Mouse (Mus musculus): ENCODE data around the gene Frmpd4.

DNA sequence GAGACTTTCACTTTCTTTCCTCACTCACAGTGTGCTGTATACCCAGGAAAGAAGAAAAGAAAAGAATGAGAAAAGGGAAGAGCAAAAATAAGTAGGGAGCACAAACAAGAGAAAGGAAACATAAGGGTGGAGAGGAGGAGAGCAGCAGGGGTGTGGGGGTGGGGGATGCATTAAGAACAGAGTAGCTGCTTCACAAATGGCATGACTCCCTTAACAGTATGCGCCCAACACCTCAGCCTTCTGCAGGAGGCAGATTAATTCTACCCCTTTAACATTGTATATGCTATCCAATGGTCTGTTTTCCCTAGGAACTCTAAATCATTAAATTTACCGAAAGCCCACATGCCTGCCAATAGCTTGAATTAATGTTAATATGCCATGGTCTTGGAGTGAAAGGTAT is 766.9 kb downstream of the Frmpd4 start:
- TF ChIP-seq GATA1 (IDR thresholded peaks at IDR 0.05; ENCODE audit: low read length) (no peak), TAL1 (IDR thresholded peaks at IDR 0.05; ENCODE audit: low read length) (no peak)

All from erythroblast, embryonic 14.5 days (primary cell).